Mouse (Mus musculus): ENCODE measurements around the gene Akap13. TPM values are rescaled to one million over a fixed set of nuclear protein-coding genes. Genes with fewer than 3 reads are reported as not detected.

The Akap13 gene
- total and polyA plus RNA-seq, 3 experiments = 16.8 to 72.0 (median 64.1) TPM

DNA sequence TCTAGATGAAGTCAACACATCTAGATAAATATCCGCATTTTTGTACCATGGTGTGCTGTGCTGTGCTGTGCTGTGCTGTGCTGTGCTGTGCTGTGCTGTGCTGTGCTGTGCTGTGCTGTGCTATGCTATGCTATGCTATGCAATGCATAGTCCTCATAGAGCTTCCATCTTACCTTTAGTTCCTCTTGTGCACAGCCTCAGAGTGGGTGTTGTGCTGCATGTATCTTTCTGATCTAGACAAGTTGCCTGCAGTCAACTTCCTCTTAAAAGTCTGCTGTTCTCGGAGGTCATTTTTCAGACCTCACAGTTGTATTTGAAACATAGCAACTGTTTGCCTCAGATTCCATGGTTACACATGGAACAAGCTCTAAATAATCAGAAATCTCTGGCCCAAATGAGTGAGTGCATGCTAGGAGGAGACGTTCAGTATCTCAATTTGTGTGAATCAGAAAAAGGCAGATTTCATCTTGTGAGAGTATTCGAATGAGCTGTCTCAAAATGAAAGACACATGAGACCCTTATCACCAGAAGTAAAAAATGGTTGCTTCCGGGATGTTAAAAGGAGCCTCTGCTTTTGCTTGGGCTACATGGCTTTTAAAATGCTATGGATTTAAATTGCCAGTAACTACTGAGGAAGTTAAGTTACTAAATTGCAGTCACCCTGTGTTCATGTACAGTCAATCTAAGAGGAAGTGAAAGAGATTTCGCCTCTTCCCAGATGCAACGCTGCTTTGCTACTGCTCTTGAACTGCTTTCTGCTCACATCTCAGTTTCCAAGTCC is 230.9 kb downstream of the Akap13 start:
- peak overlapping the region; percentile 15 for H3K27ac ChIP-seq
- intact Hi-C loops (cut with DNase I) = loop anchor here (2.0 kb wide), 1 partner anchor 15 kb away; no protein-coding TSS in a partner anchor
- DNase-seq = no peak

DNA sequence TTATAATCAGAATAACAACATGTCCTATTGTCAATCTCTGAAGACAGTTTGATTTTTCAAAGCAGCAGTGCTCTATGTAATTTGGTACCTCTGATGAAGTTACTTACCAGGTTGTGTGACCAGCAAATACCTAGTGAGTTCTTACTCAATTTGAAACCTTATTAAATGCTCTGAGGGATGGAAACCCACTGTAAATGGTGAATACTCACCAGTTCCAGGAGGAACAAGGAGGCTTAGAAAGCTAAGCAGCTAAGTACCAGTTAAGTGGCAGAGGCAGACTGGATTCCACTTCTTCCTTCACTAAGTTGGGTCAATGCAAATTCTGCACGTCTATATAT is 231.5 kb downstream of the Akap13 start:
- H3K4me3 ChIP-seq = no peak overlapping the region
- WGBS = 83% methylated on average over 1 of the region's 1 CpGs
- H3K27ac ChIP-seq = peak overlapping the region; percentile 15
- DNase-seq = no peak
- no peaks in the 10 kb centered on the region; the same call in 1 of the 2 replicates for H3K79me2 ChIP-seq (replicated peaks; ENCODE audit: control insufficient read depth, insufficient read depth, low read length)
- H3K4me1 ChIP-seq (ENCODE audit: control insufficient read depth, insufficient read depth, low read length) = peaks cover 6% of the 10 kb centered on the region
- intact Hi-C loops (cut with DNase I) = loop anchor here (2.0 kb wide), 1 partner anchor 14 kb away; no protein-coding TSS in a partner anchor
- H3K9ac ChIP-seq (ENCODE audit: low read depth, low read length) = no peak overlapping the region
- TF ChIP-seq POLR2A (IDR thresholded peaks at IDR 0.05; ENCODE audit: insufficient read depth, low read depth, low read length) (no peak), CTCF (IDR thresholded peaks at IDR 0.05) (no peak), EP300 (IDR thresholded peaks at IDR 0.05; ENCODE audit: insufficient read depth, low read depth, low read length) (no peak)
- H3K36me3 ChIP-seq (ENCODE audit: control insufficient read depth, insufficient read depth, low read length) = peaks cover 20% of the 10 kb centered on the region
- no peaks in the 10 kb centered on the region for H3K27me3 ChIP-seq (ENCODE audit: control insufficient read depth, insufficient read depth, low read length)

More for the DNA sequence above, 230.9 kb downstream of the Akap13 start:
- Histone ChIP-seq H3K4me1 (ENCODE audit: control insufficient read depth, insufficient read depth, low read length) (peaks cover 6% of the 10 kb centered on the region), H3K79me2 (replicated peaks; ENCODE audit: control insufficient read depth, insufficient read depth, low read length) (no peaks in the 10 kb centered on the region; the same call in 1 of the 2 replicates), H3K4me3 (no peak overlapping the region), H3K9ac (ENCODE audit: low read depth, low read length) (peak overlapping the region; percentile 15; the same call in 1 of the 2 replicates), H3K27me3 (ENCODE audit: control insufficient read depth, insufficient read depth, low read length) (no peaks in the 10 kb centered on the region), H3K36me3 (ENCODE audit: control insufficient read depth, insufficient read depth, low read length) (peaks cover 20% of the 10 kb centered on the region)
- TF ChIP-seq CTCF (IDR thresholded peaks at IDR 0.05) = no peak
- TF ChIP-seq POLR2A (IDR thresholded peaks at IDR 0.05; ENCODE audit: insufficient read depth, low read depth, low read length) = no peak
- no peak for TF ChIP-seq EP300 (IDR thresholded peaks at IDR 0.05; ENCODE audit: insufficient read depth, low read depth, low read length)
- WGBS = 55% methylated on average over 7 of the region's 7 CpGs

DNA sequence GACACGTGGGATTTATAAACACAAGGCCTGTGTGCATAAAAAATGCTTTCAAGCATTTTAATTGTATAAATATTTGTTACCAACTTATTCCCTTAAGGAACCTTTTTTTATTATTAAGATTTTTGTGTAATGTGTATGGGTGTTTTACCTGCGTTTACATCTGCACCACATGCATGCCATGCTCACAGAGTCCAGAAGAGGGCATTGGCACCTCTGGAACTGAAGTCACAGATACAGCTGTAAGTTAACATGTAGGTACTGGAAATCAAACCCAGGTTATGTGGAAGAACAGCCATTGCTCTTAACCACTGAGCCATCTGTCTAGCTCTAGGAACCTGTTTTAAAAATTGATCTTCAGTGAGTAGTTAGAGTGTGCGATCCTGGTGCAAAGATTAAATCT is 232.8 kb downstream of the Akap13 start:
- Histone ChIP-seq H3K27ac (no peak overlapping the region), H3K4me1 (ENCODE audit: control insufficient read depth, insufficient read depth, low read length) (peaks cover 3% of the 10 kb centered on the region), H3K27me3 (ENCODE audit: control insufficient read depth, insufficient read depth, low read length) (no peaks in the 10 kb centered on the region), H3K79me2 (replicated peaks; ENCODE audit: control insufficient read depth, insufficient read depth, low read length) (no peaks in the 10 kb centered on the region; the same call in 1 of the 2 replicates), H3K9ac (ENCODE audit: low read depth, low read length) (no peak overlapping the region), H3K4me3 (no peak overlapping the region), H3K36me3 (ENCODE audit: control insufficient read depth, insufficient read depth, low read length) (peaks cover 15% of the 10 kb centered on the region)
- 96% methylated on average over 3 of the region's 3 CpGs for WGBS
- DNase-seq = no peak
- intact Hi-C loops (cut with DNase I) = no loop called here
- TF ChIP-seq CTCF (IDR thresholded peaks at IDR 0.05) = peak; percentile 61
- no peak for TF ChIP-seq EP300 (IDR thresholded peaks at IDR 0.05; ENCODE audit: insufficient read depth, low read depth, low read length)

DNA sequence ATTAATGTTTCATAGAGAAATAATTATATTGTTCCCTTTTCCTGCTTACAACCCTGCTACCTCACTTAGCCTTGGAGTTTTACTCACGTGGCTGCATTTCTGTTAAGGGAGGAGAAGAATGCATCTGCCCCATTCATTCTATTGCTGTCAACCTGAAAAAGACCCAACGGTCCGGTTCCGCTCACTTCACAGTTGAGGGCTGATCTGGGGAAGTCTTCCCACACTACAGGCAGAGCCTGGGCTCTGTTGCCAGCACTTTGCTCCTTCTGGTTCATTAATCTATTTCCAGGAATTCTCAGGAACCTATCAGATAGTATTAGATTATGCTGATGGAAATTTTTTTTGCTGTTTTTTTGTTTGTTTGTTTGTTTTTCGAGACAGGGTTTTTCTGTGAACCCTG is 239.4 kb downstream of the Akap13 start:
- H3K9ac ChIP-seq (ENCODE audit: low read depth, low read length) = no peak overlapping the region
- H3K36me3 ChIP-seq (ENCODE audit: control insufficient read depth, insufficient read depth, low read length) = peaks cover 11% of the 10 kb centered on the region
- no peaks in the 10 kb centered on the region for H3K27me3 ChIP-seq (ENCODE audit: control insufficient read depth, insufficient read depth, low read length)
- H3K27ac ChIP-seq = no peak overlapping the region
- intact Hi-C loops (cut with DNase I) = no loop called here
- no peaks in the 10 kb centered on the region; the same call in 1 of the 2 replicates for H3K79me2 ChIP-seq (replicated peaks; ENCODE audit: control insufficient read depth, insufficient read depth, low read length)
- H3K4me1 ChIP-seq (ENCODE audit: control insufficient read depth, insufficient read depth, low read length) = no peaks in the 10 kb centered on the region
- 84% methylated on average over 5 of the region's 5 CpGs for WGBS
- TF ChIP-seq CTCF (IDR thresholded peaks at IDR 0.05) (no peak), EP300 (IDR thresholded peaks at IDR 0.05; ENCODE audit: insufficient read depth, low read depth, low read length) (no peak), POLR2A (IDR thresholded peaks at IDR 0.05; ENCODE audit: insufficient read depth, low read depth, low read length) (no peak)
- no peak overlapping the region for H3K4me3 ChIP-seq
- no peak for DNase-seq

DNA sequence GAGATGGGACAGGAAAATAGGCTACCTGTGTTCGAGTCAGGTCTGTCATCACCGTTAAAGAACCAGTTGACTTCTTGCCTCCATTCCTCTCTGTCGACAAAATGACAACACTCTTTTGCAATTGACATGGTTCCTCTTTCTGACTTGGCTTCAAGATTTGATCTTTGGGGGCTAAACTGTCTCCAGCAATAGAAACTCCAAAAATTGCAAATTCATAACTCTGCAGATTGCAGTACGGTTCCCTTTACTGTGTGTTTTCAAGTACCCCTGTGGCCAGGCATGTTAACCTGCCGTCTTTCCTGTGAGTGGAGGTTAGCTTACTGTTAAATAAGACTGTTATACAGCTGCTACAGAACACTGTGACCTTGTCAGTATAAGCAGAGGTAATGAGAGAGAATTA is 244.5 kb downstream of the Akap13 start:
- H3K4me3 ChIP-seq = no peak overlapping the region
- peaks cover 34% of the 10 kb centered on the region for H3K36me3 ChIP-seq (ENCODE audit: control insufficient read depth, insufficient read depth, low read length)
- intact Hi-C loops (cut with DNase I) = loop anchor here (2.0 kb wide), 1 partner anchor 13 kb away; no protein-coding TSS in a partner anchor
- 77% methylated on average over 5 of the region's 5 CpGs for WGBS
- H3K27me3 ChIP-seq (ENCODE audit: control insufficient read depth, insufficient read depth, low read length) = no peaks in the 10 kb centered on the region
- no peak for DNase-seq
- TF ChIP-seq CTCF (IDR thresholded peaks at IDR 0.05) (no peak), EP300 (IDR thresholded peaks at IDR 0.05; ENCODE audit: insufficient read depth, low read depth, low read length) (no peak), POLR2A (IDR thresholded peaks at IDR 0.05; ENCODE audit: insufficient read depth, low read depth, low read length) (no peak)
- H3K27ac ChIP-seq = no peak overlapping the region
- no peaks in the 10 kb centered on the region for H3K79me2 ChIP-seq (replicated peaks; ENCODE audit: control insufficient read depth, insufficient read depth, low read length)
- no peak overlapping the region for H3K9ac ChIP-seq (ENCODE audit: low read depth, low read length)
- H3K4me1 ChIP-seq (ENCODE audit: control insufficient read depth, insufficient read depth, low read length) = no peaks in the 10 kb centered on the region; the same call in 1 of the 2 replicates

DNA sequence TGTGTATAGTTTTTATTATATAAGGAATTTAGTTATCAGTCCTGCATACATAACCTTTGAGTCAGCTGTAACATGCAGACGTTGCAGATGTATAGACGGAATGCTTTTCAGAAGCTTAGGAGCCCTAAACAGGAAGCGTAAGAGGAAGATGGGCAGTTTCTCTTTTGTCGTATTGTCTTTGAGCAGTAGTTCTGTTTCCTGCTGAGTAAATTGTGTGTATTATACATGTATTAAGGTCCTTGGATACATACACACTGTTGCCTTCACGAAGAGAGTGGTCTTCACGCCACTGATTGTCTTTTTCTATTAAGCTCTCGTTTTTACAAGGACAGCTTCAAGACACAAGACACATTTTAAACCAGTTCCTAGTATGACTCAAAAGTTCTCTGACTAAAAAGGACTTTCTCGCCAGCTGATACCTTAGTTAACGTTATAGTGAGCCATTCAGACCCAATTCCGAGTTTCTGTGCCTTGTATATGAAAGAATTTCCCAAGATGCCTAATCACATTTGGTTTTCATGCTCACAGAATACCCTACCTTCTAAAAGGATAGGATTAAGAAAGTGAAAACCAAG is 245.5 kb downstream of the Akap13 start:
- no peak overlapping the region for H3K9ac ChIP-seq (ENCODE audit: low read depth, low read length)
- 71% methylated on average over 10 of the region's 10 CpGs for WGBS
- no peak for DNase-seq
- intact Hi-C loops (cut with DNase I) = loop anchor here (2.0 kb wide), 1 partner anchor 14 kb away; no protein-coding TSS in a partner anchor
- no peaks in the 10 kb centered on the region; the same call in 1 of the 2 replicates for H3K4me1 ChIP-seq (ENCODE audit: control insufficient read depth, insufficient read depth, low read length)
- H3K79me2 ChIP-seq (replicated peaks; ENCODE audit: control insufficient read depth, insufficient read depth, low read length) = no peaks in the 10 kb centered on the region
- no peak overlapping the region for H3K27ac ChIP-seq
- H3K36me3 ChIP-seq (ENCODE audit: control insufficient read depth, insufficient read depth, low read length) = peaks cover 35% of the 10 kb centered on the region
- no peak overlapping the region for H3K4me3 ChIP-seq
- no peak for TF ChIP-seq EP300 (IDR thresholded peaks at IDR 0.05; ENCODE audit: insufficient read depth, low read depth, low read length)
- TF ChIP-seq POLR2A (IDR thresholded peaks at IDR 0.05; ENCODE audit: insufficient read depth, low read depth, low read length) = no peak
- no peak for TF ChIP-seq CTCF (IDR thresholded peaks at IDR 0.05)
- no peaks in the 10 kb centered on the region for H3K27me3 ChIP-seq (ENCODE audit: control insufficient read depth, insufficient read depth, low read length)

All from heart, adult 2 months (tissue).